Mouse (Mus musculus) c-Kit-positive CD71-positive TER-119-negative erythroid progenitor cells, embryonic 14.5 days (primary cell): Measurements from ENCODE around the gene Lbhd2.
A peak's percentile ranks its signal among the peaks of the same experiment; 100 is the strongest.

ENCODE experiments used
- DNase-seq: peaks from one replicate; pipeline ENCODE4 v3.0.0-alpha.2; 2013; ENCODE audit warnings: low read depth

The Lbhd2 gene

GRCm38 (mm10) chr12:111432097-111432496 is 25.5 kb downstream of the Lbhd2 start:
- DNase-seq: no peak

- DNase-seq: no peak
These were observed 26.2 kb downstream of the Lbhd2 start for GRCm38 (mm10) chr12:111432751-111433331.

- no peak for DNase-seq
These were observed 27.6 kb downstream of the Lbhd2 start for GRCm38 (mm10) chr12:111434164-111434744.

- peak; percentile 71 for DNase-seq
These were observed 28.2 kb downstream of the Lbhd2 start for GRCm38 (mm10) chr12:111434745-111435327.

- DNase-seq: no peak
These were observed 29.6 kb downstream of the Lbhd2 start for GRCm38 (mm10) chr12:111436170-111436569.

- no peak for DNase-seq
These were observed 30.0 kb downstream of the Lbhd2 start for GRCm38 (mm10) chr12:111436640-111437039.

- no peak for DNase-seq
These were observed 30.8 kb downstream of the Lbhd2 start for GRCm38 (mm10) chr12:111437222-111437900.

- DNase-seq: no peak
These were observed 32.2 kb downstream of the Lbhd2 start for GRCm38 (mm10) chr12:111438850-111439249.

GRCm38 (mm10) chr12:111440701-111441373 is 34.2 kb downstream of the Lbhd2 start:
- DNase-seq: no peak

- no peak for DNase-seq
These were observed 34.9 kb downstream of the Lbhd2 start for GRCm38 (mm10) chr12:111441523-111441922.

GRCm38 (mm10) chr12:111442309-111443010 is 35.9 kb downstream of the Lbhd2 start, which contains the start of gene Tnfaip2:
Gene Tnfaip2 (plus strand): TSS chr12:111442469.
- DNase-seq: peak; percentile 72

- DNase-seq: peak; percentile 93
These were observed 36.6 kb downstream of the Lbhd2 start for GRCm38 (mm10) chr12:111443011-111443870.

- DNase-seq: no peak
These were observed 37.6 kb downstream of the Lbhd2 start for GRCm38 (mm10) chr12:111443921-111444831.

GRCm38 (mm10) chr12:111445161-111445889 is 38.7 kb downstream of the Lbhd2 start:
- DNase-seq: no peak

- no peak for DNase-seq
These were observed 39.4 kb downstream of the Lbhd2 start for GRCm38 (mm10) chr12:111445890-111446613.

GRCm38 (mm10) chr12:111446745-111447144 is 40.1 kb downstream of the Lbhd2 start:
- no peak for DNase-seq

GRCm38 (mm10) chr12:111447350-111447749 is 40.7 kb downstream of the Lbhd2 start:
- no peak for DNase-seq
